Mouse (Mus musculus): ENCODE data around the gene Calcr. TPM values are rescaled to one million over a fixed set of nuclear protein-coding genes. Genes with fewer than 3 reads are reported as not detected.

Gene Calcr
- polyA plus RNA-seq (2015; fragmentation: Nextera tagmentation; extraction: Ambion mirVana), result 0.10 and 0.11 TPM in 2 replicates

GRCm38 (mm10) chr6:3764230-3764764 is at the start of gene Calcr:
Gene Calcr (minus strand): TSS chr6:3764714.
- Histone ChIP-seq H3K4me3 (ENCODE audit: low read length) (peak within 1 kb of the TSS; percentile 53), H3K4me2 (ENCODE audit: low read depth, low read length) (peak within 1 kb of the TSS; percentile 90), H3K27me3 (replicated peaks; ENCODE audit: control insufficient read depth, insufficient read depth, low read length) (peaks cover 26% of the 10 kb centered on the region), H3K4me1 (ENCODE audit: control insufficient read depth, insufficient read depth, low read length) (peaks cover 4% of the 10 kb centered on the region; the same call in 1 of the 2 replicates), H3K27ac (ENCODE audit: low read length) (no peak within 1 kb of the TSS), H3K9ac (ENCODE audit: low read depth, low read length) (0 out of 2 replicates have a peak within 1 kb of the TSS, but pooled peaks have one; percentile 30), H3K36me3 (ENCODE audit: control insufficient read depth, insufficient read depth, low read length) (no peaks in the 10 kb centered on the region), H3K9me3 (ENCODE audit: control insufficient read depth, low read length) (no peaks in the 10 kb centered on the region)
- WGBS, result 5% methylated on average over 12 of the region's 12 CpGs
- ATAC-seq, result peak; percentile 13; the same call in 1 of the 2 replicates

- peaks cover 26% of the 10 kb centered on the region for H3K27me3 ChIP-seq (replicated peaks; ENCODE audit: control insufficient read depth, insufficient read depth, low read length)
- no peak overlapping the region for H3K9ac ChIP-seq (ENCODE audit: low read depth, low read length)
- no peaks in the 10 kb centered on the region for H3K36me3 ChIP-seq (ENCODE audit: control insufficient read depth, insufficient read depth, low read length)
- WGBS, result 53% methylated on average over 2 of the region's 2 CpGs
- H3K4me3 ChIP-seq (ENCODE audit: low read length), result no peak overlapping the region
- H3K9me3 ChIP-seq (ENCODE audit: control insufficient read depth, low read length), result no peaks in the 10 kb centered on the region
- peaks cover 4% of the 10 kb centered on the region; the same call in 1 of the 2 replicates for H3K4me1 ChIP-seq (ENCODE audit: control insufficient read depth, insufficient read depth, low read length)
- peak; percentile 75; the same call in 1 of the 2 replicates for ATAC-seq
- no peak overlapping the region for H3K27ac ChIP-seq (ENCODE audit: low read length)
- H3K4me2 ChIP-seq (ENCODE audit: low read depth, low read length), result no peak overlapping the region
Measured at GRCm38 (mm10) chr6:3767485-3767884, 3.0 kb upstream of the Calcr start.

DNA sequence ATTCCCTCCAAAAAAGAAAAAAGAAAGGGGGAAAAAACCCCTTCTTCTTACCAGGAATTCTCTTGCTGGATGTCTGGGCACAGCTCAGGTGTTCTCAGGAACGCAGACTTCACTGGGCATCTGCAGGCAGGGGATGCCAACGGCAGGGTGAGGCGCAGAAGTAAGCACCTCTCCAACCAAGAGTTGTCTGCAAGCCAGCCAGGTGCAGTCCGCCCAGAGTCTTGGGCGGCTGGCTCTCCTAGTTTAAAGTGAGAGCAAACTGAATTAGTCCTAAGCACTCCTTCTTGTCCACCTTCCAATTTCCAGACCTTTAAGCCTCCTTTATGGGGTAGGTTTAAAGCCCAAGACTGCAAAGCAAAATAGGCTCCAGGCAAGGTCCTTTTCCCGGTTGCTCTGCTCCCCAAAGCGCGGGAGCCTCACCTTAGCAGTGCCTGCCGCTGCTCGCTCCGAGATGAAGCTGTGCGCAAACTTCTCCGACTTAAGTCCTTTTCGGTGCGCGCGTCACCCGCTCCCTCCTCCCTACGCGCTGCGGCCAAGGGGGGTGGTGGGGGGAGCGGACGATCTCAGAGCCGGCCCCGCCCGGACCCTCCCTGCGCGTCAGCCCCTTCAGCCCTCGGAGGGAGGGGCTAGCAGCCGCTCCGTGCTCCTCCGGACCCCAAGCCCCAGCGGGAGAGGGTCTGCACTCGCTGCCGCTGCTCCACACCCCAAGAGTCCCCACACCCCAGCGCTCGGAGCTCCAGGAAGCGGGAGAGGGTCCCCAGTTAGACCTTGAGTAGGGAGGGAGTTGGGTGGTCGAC is 1.1 kb downstream of the Calcr start:
- peak overlapping the region; percentile 90 for H3K4me2 ChIP-seq (ENCODE audit: low read depth, low read length)
- peaks cover 26% of the 10 kb centered on the region for H3K27me3 ChIP-seq (replicated peaks; ENCODE audit: control insufficient read depth, insufficient read depth, low read length)
- no peak overlapping the region for H3K27ac ChIP-seq (ENCODE audit: low read length)
- no peaks in the 10 kb centered on the region for H3K36me3 ChIP-seq (ENCODE audit: control insufficient read depth, insufficient read depth, low read length)
- peak overlapping the region; percentile 30; the same call in 1 of the 2 replicates for H3K9ac ChIP-seq (ENCODE audit: low read depth, low read length)
- no peaks in the 10 kb centered on the region for H3K9me3 ChIP-seq (ENCODE audit: control insufficient read depth, low read length)
- WGBS, result under 1% methylated on average over 39 of the region's 39 CpGs
- ATAC-seq, result 0 out of 2 replicates have a peak, but pooled peaks have one; percentile 46
- H3K4me1 ChIP-seq (ENCODE audit: control insufficient read depth, insufficient read depth, low read length), result peaks cover 4% of the 10 kb centered on the region; the same call in 1 of the 2 replicates
- peak overlapping the region; percentile 53 for H3K4me3 ChIP-seq (ENCODE audit: low read length)

DNA sequence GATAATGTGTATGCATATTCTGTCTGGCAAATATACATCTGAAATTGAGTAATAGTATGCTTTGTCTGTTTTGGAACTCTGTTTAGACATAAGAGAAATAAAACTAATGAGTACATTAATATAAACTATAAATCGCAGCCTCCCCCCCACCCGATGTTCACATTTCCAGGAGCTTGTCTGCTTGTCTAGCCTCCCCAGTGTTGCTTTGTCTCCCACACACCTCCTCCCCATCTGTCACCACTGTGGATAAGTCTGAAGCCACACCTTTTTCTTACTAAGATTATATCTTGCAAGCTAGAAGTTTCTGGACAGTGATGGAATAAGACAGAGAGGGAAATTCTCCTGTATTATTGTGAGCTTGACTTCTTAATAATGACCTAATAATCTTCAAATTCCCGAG is 12.9 kb downstream of the Calcr start:
- Histone ChIP-seq H3K4me2 (ENCODE audit: low read depth, low read length) (no peak overlapping the region), H3K9me3 (ENCODE audit: control insufficient read depth, low read length) (no peaks in the 10 kb centered on the region), H3K4me3 (ENCODE audit: low read length) (no peak overlapping the region), H3K9ac (ENCODE audit: low read depth, low read length) (no peak overlapping the region), H3K27ac (ENCODE audit: low read length) (no peak overlapping the region), H3K36me3 (ENCODE audit: control insufficient read depth, insufficient read depth, low read length) (no peaks in the 10 kb centered on the region), H3K4me1 (ENCODE audit: control insufficient read depth, insufficient read depth, low read length) (no peaks in the 10 kb centered on the region), H3K27me3 (replicated peaks; ENCODE audit: control insufficient read depth, insufficient read depth, low read length) (no peaks in the 10 kb centered on the region)
- WGBS, result 62% methylated on average over 3 of the region's 3 CpGs
- ATAC-seq, result no peak

DNA sequence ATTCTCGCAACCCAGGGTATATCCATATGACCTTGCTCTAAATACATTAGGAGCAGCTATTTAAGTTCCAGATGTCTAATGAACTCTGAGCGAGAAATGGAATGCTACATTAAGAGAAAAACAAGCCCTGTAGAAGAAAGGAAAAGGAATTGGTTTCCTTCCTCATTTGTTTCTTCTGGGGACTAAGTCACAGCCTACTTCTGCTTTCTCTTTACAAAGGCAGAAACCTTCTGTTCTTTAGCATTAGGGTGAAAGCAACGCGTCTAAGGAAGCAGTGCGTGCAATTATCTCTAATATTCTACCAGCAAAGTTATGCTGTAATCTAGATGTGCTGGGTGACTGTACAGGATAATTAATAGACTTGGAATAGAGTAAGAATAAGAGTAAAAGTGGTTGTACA is 14.9 kb downstream of the Calcr start:
- 84% methylated on average over 5 of the region's 5 CpGs for WGBS

DNA sequence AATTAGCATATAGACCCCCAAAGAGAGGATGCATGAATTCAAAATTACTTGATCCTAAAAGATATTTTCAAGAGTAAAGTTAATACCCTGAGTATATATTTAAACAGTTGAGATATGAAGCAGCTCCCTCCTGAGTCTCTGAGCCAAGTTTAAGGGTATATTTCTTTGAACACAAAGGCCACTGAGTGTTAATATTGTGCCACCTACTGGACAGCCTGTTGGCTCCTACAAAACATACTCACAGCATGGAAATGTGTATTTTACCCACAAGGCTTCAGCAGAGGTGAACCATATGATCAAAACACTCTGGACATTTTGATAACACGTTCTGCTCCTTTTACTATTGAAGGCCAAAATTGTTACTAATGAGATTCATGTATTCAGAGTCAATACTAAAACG is 19.0 kb downstream of the Calcr start:
- ATAC-seq, result no peak
- H3K36me3 ChIP-seq (ENCODE audit: control insufficient read depth, insufficient read depth, low read length), result no peaks in the 10 kb centered on the region
- no peak overlapping the region for H3K4me3 ChIP-seq (ENCODE audit: low read length)
- no peak overlapping the region for H3K4me2 ChIP-seq (ENCODE audit: low read depth, low read length)
- H3K9me3 ChIP-seq (ENCODE audit: control insufficient read depth, low read length), result no peaks in the 10 kb centered on the region
- no peak overlapping the region for H3K27ac ChIP-seq (ENCODE audit: low read length)
- H3K9ac ChIP-seq (ENCODE audit: low read depth, low read length), result no peak overlapping the region
- no peaks in the 10 kb centered on the region for H3K4me1 ChIP-seq (ENCODE audit: control insufficient read depth, insufficient read depth, low read length)
- WGBS, result 44% methylated on average over 2 of the region's 2 CpGs
- no peaks in the 10 kb centered on the region for H3K27me3 ChIP-seq (replicated peaks; ENCODE audit: control insufficient read depth, insufficient read depth, low read length)

More for the DNA sequence above, 14.9 kb downstream of the Calcr start:
- H3K4me3 ChIP-seq (ENCODE audit: low read length), result no peak overlapping the region
- no peaks in the 10 kb centered on the region for H3K27me3 ChIP-seq (replicated peaks; ENCODE audit: control insufficient read depth, insufficient read depth, low read length)
- no peaks in the 10 kb centered on the region for H3K36me3 ChIP-seq (ENCODE audit: control insufficient read depth, insufficient read depth, low read length)
- no peaks in the 10 kb centered on the region for H3K9me3 ChIP-seq (ENCODE audit: control insufficient read depth, low read length)
- H3K4me2 ChIP-seq (ENCODE audit: low read depth, low read length), result no peak overlapping the region
- no peak overlapping the region for H3K9ac ChIP-seq (ENCODE audit: low read depth, low read length)
- ATAC-seq, result no peak
- H3K4me1 ChIP-seq (ENCODE audit: control insufficient read depth, insufficient read depth, low read length), result no peaks in the 10 kb centered on the region
- H3K27ac ChIP-seq (ENCODE audit: low read length), result no peak overlapping the region

GRCm38 (mm10) chr6:3741996-3742713 is 22.4 kb downstream of the Calcr start:
- no peak for ATAC-seq
- Histone ChIP-seq H3K27me3 (replicated peaks; ENCODE audit: control insufficient read depth, insufficient read depth, low read length) (no peaks in the 10 kb centered on the region), H3K27ac (ENCODE audit: low read length) (no peak overlapping the region), H3K4me1 (ENCODE audit: control insufficient read depth, insufficient read depth, low read length) (no peaks in the 10 kb centered on the region), H3K36me3 (ENCODE audit: control insufficient read depth, insufficient read depth, low read length) (no peaks in the 10 kb centered on the region), H3K4me3 (ENCODE audit: low read length) (no peak overlapping the region), H3K9ac (ENCODE audit: low read depth, low read length) (no peak overlapping the region), H3K9me3 (ENCODE audit: control insufficient read depth, low read length) (no peaks in the 10 kb centered on the region), H3K4me2 (ENCODE audit: low read depth, low read length) (no peak overlapping the region)
- WGBS, result 76% methylated on average over 7 of the region's 7 CpGs

- no peaks in the 10 kb centered on the region for H3K9me3 ChIP-seq (ENCODE audit: control insufficient read depth, low read length)
- 46% methylated on average over 11 of the region's 11 CpGs for WGBS
- H3K36me3 ChIP-seq (ENCODE audit: control insufficient read depth, insufficient read depth, low read length), result no peaks in the 10 kb centered on the region
- H3K9ac ChIP-seq (ENCODE audit: low read depth, low read length), result no peak overlapping the region
- H3K4me1 ChIP-seq (ENCODE audit: control insufficient read depth, insufficient read depth, low read length), result no peaks in the 10 kb centered on the region
- H3K4me3 ChIP-seq (ENCODE audit: low read length), result no peak overlapping the region
- no peaks in the 10 kb centered on the region for H3K27me3 ChIP-seq (replicated peaks; ENCODE audit: control insufficient read depth, insufficient read depth, low read length)
- H3K4me2 ChIP-seq (ENCODE audit: low read depth, low read length), result no peak overlapping the region
- H3K27ac ChIP-seq (ENCODE audit: low read length), result no peak overlapping the region
- no peak for ATAC-seq
Measured at GRCm38 (mm10) chr6:3741296-3741695, 23.2 kb downstream of the Calcr start.

DNA sequence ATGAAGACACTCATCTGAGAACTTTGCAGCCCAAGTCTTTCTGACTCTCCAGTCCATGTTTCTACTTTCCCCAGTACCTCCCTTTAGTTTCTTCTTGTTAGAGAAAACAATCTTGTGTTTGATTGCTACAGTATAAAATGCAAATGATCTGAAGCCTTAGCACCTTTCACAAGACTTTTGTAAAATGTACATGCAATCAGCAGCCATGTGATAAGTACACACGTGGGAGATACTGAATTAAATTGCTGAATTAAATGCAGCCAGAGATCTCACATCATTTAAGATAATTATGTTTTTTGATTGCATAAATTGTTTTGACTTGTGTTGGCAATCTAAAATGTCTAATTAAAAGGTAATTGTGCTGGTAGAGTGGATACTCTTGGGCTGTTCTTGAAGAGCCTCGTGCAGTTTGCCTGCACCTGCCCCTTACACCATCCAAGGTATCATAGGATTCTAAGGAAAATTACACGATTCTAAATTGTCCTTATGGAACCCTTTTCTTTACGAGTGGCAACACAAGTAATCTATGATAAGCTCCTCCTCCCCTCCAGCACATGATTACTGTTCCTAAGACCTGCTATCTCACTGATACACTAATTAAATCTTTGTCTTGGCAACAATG is 34.2 kb downstream of the Calcr start:
- ATAC-seq, result no peak
- H3K27ac ChIP-seq (ENCODE audit: low read length), result no peak overlapping the region
- H3K4me2 ChIP-seq (ENCODE audit: low read depth, low read length), result no peak overlapping the region
- no peak overlapping the region for H3K4me3 ChIP-seq (ENCODE audit: low read length)
- no peak overlapping the region for H3K9ac ChIP-seq (ENCODE audit: low read depth, low read length)
- no peaks in the 10 kb centered on the region for H3K27me3 ChIP-seq (replicated peaks; ENCODE audit: control insufficient read depth, insufficient read depth, low read length)
- H3K9me3 ChIP-seq (ENCODE audit: control insufficient read depth, low read length), result no peaks in the 10 kb centered on the region
- H3K4me1 ChIP-seq (ENCODE audit: control insufficient read depth, insufficient read depth, low read length), result no peaks in the 10 kb centered on the region
- 67% methylated on average over 4 of the region's 4 CpGs for WGBS
- H3K36me3 ChIP-seq (ENCODE audit: control insufficient read depth, insufficient read depth, low read length), result no peaks in the 10 kb centered on the region
